Mouse (Mus musculus) left cerebral cortex, adult 9 months (tissue): ENCODE measurements at regions not wholly inside any gene's neighbourhood (a gene's known extent, or its start where the extent isn't known, plus 50 kb on each side); places are given as distances from the start of the nearest gene placed in this dataset.
"Not testable (repeated sequence)": the region's sequence is repeated elsewhere in the genome, so short reads cannot be mapped to it uniquely, and the experiment has no call there.

ENCODE experiments used
- DNase-seq, 2 experiments: peaks; one replicate each; pipeline ENCODE4 v3.0.0; 2022; ENCODE audit warnings: low spot score in 2 of 2

DNA sequence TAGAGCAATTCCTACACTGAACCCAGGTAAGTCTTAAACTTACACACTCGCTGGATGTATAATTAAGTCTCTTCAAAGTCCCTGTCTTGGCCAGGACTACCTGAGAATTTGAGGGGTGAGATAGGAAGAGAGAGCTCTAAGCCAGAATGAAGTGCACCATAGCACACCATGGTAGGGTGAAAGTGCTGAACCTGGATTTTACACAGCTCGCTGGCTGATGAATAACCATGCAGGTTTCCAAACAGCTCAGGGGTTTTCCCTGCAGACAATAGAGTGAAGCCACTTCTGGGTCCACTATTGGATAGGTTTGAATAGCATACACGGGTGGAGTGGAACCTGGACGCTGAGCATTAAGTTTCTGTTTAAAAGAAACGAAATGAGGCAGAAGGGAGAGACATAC is 180.7 kb upstream of the Plxna2 start:
- no peak for DNase-seq

- no peak for DNase-seq
These were observed 183.0 kb upstream of the Plxna2 start for GRCm38 (mm10) chr1:194435060-194435459.

- DNase-seq, result no peak
These were observed 189.4 kb upstream of the Plxna2 start for GRCm38 (mm10) chr1:194428586-194428985.

- no peak for DNase-seq
These were observed 191.7 kb upstream of the Plxna2 start for GRCm38 (mm10) chr1:194426293-194426692.

GRCm38 (mm10) chr1:194424201-194424600 is 193.8 kb upstream of the Plxna2 start:
- DNase-seq, result no peak

DNA sequence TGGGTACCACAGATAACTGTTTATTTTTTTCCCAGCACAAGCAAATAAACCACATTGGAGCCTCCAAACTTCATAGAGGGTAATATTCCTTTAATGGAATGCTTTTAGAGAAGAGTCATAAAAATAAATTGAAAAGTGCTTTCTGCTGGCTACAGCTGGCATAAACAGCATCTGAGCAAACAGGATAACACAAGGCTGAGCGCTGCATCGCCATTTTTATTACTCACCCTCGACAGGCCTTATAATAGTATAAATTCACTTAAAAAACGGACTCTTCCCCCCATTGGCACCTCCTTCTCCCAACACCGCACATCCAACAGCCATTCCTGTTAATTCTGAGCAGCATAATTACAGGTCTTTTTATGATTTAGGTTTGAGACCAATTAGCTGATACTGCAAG is 205.8 kb upstream of the Plxna2 start:
- no peak for DNase-seq

DNA sequence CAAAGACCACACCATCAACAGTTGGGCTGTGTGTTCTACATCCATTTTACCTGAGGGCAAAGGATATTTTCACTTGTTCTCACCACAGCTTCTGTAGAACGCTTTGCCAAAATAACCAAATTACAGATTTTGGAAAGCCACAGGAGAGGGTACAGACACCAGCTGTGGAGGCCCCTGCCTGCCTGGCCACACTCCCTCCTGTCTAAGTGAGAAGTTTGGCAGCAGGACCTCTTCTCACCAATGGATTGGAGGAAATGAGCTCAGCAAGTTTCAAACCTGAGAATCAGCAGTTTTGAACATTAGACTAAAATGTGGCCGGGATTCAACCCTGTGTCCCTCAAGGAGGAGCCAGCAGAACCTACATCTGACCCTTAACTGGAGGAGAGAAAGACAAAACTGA is 206.2 kb upstream of the Plxna2 start:
- DNase-seq, result no peak

- DNase-seq, result no peak
These were observed 218.7 kb upstream of the Plxna2 start for GRCm38 (mm10) chr1:194399281-194399680.

GRCm38 (mm10) chr1:194396754-194397460 is 221.1 kb upstream of the Plxna2 start:
- DNase-seq, result no peak

DNA sequence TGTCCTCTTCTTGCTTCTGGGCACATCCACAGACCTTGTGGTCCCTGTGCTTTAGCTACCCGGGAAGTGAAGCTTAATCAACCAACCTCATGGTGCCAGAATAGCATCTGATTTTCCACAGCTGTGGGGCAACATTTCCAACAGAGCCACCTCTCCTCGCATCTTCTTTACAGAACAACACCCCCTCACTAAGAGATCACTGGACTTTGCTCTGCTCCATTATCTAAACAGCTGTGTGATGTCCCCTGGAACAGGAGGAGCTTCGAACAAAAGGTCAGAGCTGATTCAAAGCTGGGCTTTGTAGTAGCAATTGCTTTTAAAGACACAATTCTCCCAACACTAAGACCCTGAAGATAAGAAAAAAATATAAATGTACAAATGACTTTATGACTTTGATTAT is 224.3 kb upstream of the Plxna2 start:
- no peak for DNase-seq

DNA sequence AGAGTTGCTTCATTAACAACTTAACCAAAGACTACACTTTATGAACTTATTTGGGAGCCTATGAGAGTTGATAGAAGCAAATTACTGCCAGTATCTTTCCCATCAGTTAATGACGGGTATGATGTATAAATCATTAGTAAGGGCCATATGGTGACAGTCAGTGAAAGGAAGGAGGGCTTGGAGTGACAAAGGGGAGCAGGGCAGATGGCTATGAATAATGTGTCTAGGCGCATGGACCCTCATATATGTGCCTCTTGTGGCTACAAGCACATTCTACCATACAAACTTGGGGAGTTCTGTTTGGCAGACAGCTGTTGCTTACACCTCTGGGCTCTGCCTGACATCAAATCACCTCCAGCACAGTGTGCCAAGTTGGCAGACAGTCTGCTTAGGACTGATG is 227.8 kb upstream of the Plxna2 start:
- no peak for DNase-seq

- DNase-seq, result no peak
These were observed 239.9 kb upstream of the Plxna2 start for GRCm38 (mm10) chr1:194378135-194378534.

DNA sequence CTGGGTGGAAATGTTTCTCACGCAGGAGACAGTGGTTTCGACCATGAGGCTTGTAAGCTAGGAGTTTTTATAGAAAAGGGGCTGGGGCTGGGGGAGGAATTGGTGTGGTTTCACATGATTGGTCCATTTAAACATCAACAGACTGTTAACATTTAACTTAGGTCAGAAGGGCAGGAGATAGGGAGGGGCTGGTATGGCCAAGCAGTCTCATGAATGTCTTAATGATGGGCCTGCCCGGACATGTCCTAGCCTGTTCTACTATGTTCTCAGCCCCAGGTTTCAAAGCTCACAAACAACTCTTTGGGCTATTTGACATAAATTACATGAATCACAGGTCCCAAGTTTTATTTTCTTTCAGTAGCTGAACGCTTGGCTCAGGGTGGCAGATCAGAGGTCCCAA is 244.5 kb upstream of the Plxna2 start:
- DNase-seq, result not testable (repeated sequence)

DNA sequence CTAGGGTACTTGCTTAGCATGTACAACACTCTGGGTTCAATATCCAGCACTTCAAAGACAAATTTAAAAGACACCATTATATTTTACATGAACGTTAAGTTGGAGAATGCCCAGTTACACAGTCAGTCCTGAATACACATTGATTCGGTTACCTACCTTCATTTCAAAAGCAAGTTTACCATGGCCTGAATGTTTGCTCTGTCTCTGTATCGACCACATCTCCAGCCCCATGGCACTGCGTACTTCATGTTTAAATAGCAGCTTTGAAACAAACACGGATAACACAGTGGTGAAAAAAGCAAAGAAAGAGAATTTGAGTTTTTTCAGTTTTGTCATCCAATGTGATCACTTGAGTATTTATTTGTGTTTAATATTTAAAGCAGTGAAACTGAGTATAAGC is 254.1 kb upstream of the Plxna2 start:
- DNase-seq, result no peak

- no peak for DNase-seq
These were observed 254.8 kb upstream of the Plxna2 start for GRCm38 (mm10) chr1:194363129-194363768.

DNA sequence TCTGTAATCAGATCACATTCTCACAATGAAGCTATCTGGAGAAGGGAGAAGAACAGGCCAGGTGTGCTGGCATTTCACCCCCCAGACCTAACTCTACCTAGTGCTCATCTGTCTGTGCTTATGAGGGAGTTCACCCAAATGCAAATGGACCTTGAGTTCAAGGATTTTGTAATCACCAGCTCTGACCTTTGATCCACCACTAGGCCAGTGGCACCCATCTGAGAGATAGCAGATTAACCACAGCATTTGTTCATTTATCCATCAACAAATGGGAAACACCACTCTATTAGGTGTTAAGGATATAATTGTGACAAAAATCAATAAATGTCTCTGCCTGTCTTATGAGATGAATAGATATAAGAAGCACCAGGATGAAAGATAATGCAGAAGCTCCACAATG is 255.7 kb upstream of the Plxna2 start:
- no peak for DNase-seq

DNA sequence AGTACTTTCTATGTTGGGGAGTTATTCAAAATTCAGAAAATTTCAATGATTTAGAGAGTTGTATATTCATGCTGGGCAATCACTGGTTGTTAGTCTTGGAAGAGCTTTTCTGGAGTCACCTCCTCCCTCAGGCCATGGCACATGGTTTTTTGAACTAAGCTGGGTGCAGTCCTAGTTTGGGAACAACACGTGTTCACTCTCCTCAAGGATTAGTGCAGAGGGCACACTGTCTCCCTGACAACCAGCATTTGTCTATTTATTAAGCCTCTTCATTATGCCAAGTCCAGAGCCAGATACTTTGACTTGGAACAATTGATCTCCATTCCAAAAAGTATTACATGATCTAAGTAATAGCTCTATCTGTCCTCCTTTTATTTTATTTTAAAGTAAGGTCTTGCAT is 256.7 kb upstream of the Plxna2 start:
- no peak for DNase-seq

- DNase-seq, result no peak
These were observed 263.5 kb upstream of the Plxna2 start for GRCm38 (mm10) chr1:194354332-194355120.

GRCm38 (mm10) chr1:194345304-194346033 is 272.5 kb upstream of the Plxna2 start:
- no peak for DNase-seq

- DNase-seq, result no peak
These were observed 275.4 kb upstream of the Plxna2 start for GRCm38 (mm10) chr1:194342568-194342967.

- no peak for DNase-seq
These were observed 276.3 kb upstream of the Plxna2 start for GRCm38 (mm10) chr1:194341758-194342157.
